Comparison of ENCODE assay signal across 8 mouse cellular contexts in genomic region chr7:135537948-135538741, GRCm38 (mm10). TPM values are rescaled to one million over a fixed set of nuclear protein-coding genes. Genes with fewer than 3 reads are reported as not detected.
DNase-seq lines count a peak whose midpoint lies in the region; ATAC-seq and TF ChIP-seq lines count a peak whose summit lies in the region.

No protein-coding gene starts in this region.

- intact Hi-C loops in heart, postnatal 14 days (cut with DNase I), result loop anchor here (1.0 to 5.0 kb wide), 5 partner anchors 79 to 199 kb away; no protein-coding TSS in a partner anchor

- TF ChIP-seq POLR2A in ES-Bruce4 (IDR thresholded peaks at IDR 0.05; ENCODE audit: insufficient read depth, low read length), result no peak

- peak overlapping the region; percentile 65 for H3K4me3 ChIP-seq in ES-Bruce4 (ENCODE audit: low read depth, low read length)

- no peak for TF ChIP-seq EP300 in ES-Bruce4 (IDR thresholded peaks at IDR 0.05; ENCODE audit: insufficient read depth, low read depth, low read length)

- H3K9ac ChIP-seq in ES-Bruce4 (ENCODE audit: low read depth, poor library complexity, severe bottlenecking), result peak overlapping the region; percentile 47

- no peak overlapping the region for H3K27ac ChIP-seq in ES-Bruce4 (ENCODE audit: insufficient read depth, low read length)

- ATAC-seq in erythroid progenitor cell, adult 5-6 weeks (replicated peaks; ENCODE audit: low FRiP score, poor library complexity, severe bottlenecking), result 0 out of 2 replicates have a peak, but pooled peaks have one; percentile 1

- H3K36me3 ChIP-seq in ES-Bruce4 (ENCODE audit: control insufficient read depth, insufficient read depth, low read length, poor library complexity, severe bottlenecking), result no peaks in the 10 kb centered on the region

- TF ChIP-seq CTCF in ES-Bruce4 (IDR thresholded peaks at IDR 0.05; ENCODE audit: low read depth, low read length), result no peak

- no peaks in the 10 kb centered on the region for H3K9me3 ChIP-seq in ES-Bruce4 (replicated peaks; ENCODE audit: control insufficient read depth, insufficient read depth, low read length, poor library complexity, severe bottlenecking)

- H3K27me3 ChIP-seq in ES-Bruce4 (ENCODE audit: control insufficient read depth, insufficient read depth, low read length, poor library complexity, severe bottlenecking), result no peaks in the 10 kb centered on the region; the same call in 1 of the 2 replicates

- peak; percentile 41 for DNase-seq in adrenal gland, postnatal 25 days
- peak; percentile 20 to 40 for DNase-seq in heart, postnatal 14 days
- peak; percentile 42 to 51 for DNase-seq in layer of hippocampus, postnatal 36 days
- peak; percentile 27 for DNase-seq in lung, postnatal 10 days
- DNase-seq in right cerebral cortex, adult 2 months (ENCODE audit: low spot score in 2 of 2), result peak; percentile 57 to 65
- no peak for DNase-seq in c-Kit-positive CD71-positive TER-119-positive erythroid progenitor cells, embryonic 14.5 days (ENCODE audit: low spot score)

- no peaks in the 10 kb centered on the region for H3K4me1 ChIP-seq in ES-Bruce4 (ENCODE audit: control insufficient read depth, insufficient read depth, low read length)

RNA-seq across cellular contexts. Expression of gene Ptpre, which starts 0.9 kb away (rescaled TPM):
- 0.72 and 0.75 TPM in 2 replicates for polyA plus RNA-seq in ES-Bruce4 (2011; ENCODE audit: insufficient read depth, insufficient read length, low read depth, missing spikeins)
- total RNA-seq in adrenal gland, postnatal 25 days (2021), result 6.5 and 8.1 TPM in 2 replicates
- 10.8 and 13.0 TPM in 2 replicates for total RNA-seq in erythroid progenitor cell, adult 5-6 weeks (2015; ENCODE audit: low replicate concordance)
- 6.1 and 6.3 TPM in 2 replicates for total RNA-seq in erythroid progenitor cell, adult 5-6 weeks (2017; ENCODE audit: low replicate concordance)
- total RNA-seq in heart, postnatal 14 days (2021), result 1 to 10 TPM; 4.1 to 4.4 TPM
- 10 to 100 TPM; 47.0 to 53.8 TPM for total RNA-seq in layer of hippocampus, postnatal 36 days (2021)

RNA-seq across cellular contexts. Expression of gene Clrn3, which starts 9.7 kb away (rescaled TPM):
- not detected in 2 replicates for polyA plus RNA-seq in ES-Bruce4 (2011; ENCODE audit: insufficient read depth, insufficient read length, low read depth, missing spikeins)
- total RNA-seq in adrenal gland, postnatal 25 days (2021), result not detected in 2 replicates
- not detected in 2 replicates for total RNA-seq in erythroid progenitor cell, adult 5-6 weeks (2015; ENCODE audit: low replicate concordance)
- not detected in 2 replicates for total RNA-seq in erythroid progenitor cell, adult 5-6 weeks (2017; ENCODE audit: low replicate concordance)
- total RNA-seq in heart, postnatal 14 days (2021), result not detected
- not detected for total RNA-seq in layer of hippocampus, postnatal 36 days (2021)
